Mouse (Mus musculus): Measurements from ENCODE around the gene Gna12. TPM values are rescaled to one million over a fixed set of nuclear protein-coding genes. Genes with fewer than 3 reads are reported as not detected.

The Gna12 gene
- total and polyA plus RNA-seq, 2 experiments from 2014 or later, result 13.9 to 132 TPM

GRCm38 (mm10) chr5:140855909-140856530 is 25.8 kb upstream of the Gna12 start:
- Histone ChIP-seq H3K27me3 (ENCODE audit: control insufficient read depth, insufficient read depth, low read length) (no peaks in the 10 kb centered on the region), H3K4me1 (ENCODE audit: control insufficient read depth, insufficient read depth) (no peaks in the 10 kb centered on the region), H3K36me3 (replicated peaks; ENCODE audit: control insufficient read depth, insufficient read depth, low read length) (no peaks in the 10 kb centered on the region), H3K9ac (replicated peaks; ENCODE audit: low read depth, low read length) (no peak overlapping the region), H3K4me3 (ENCODE audit: low read depth, low read length) (no peak overlapping the region), H3K27ac (ENCODE audit: low read depth) (no peak overlapping the region), H3K9me3 (replicated peaks; ENCODE audit: control insufficient read depth, low read length) (peaks cover 7% of the 10 kb centered on the region; the same call in 1 of the 2 replicates), H3K4me2 (ENCODE audit: low read depth, low read length) (no peak overlapping the region)
- DNase-seq (ENCODE audit: low spot score), result no peak
- 74% methylated on average over 11 of the region's 11 CpGs for WGBS
- no peak for ATAC-seq (ENCODE audit: insufficient read depth, low read depth)
- TF ChIP-seq CTCF (IDR thresholded peaks at IDR 0.05; ENCODE audit: low read depth) (no peak), EP300 (IDR thresholded peaks at IDR 0.05; ENCODE audit: low read depth) (no peak)

GRCm38 (mm10) chr5:140854700-140855099 is 24.5 kb upstream of the Gna12 start:
- no peak for TF ChIP-seq EP300 (IDR thresholded peaks at IDR 0.05; ENCODE audit: low read depth)
- no peak for TF ChIP-seq CTCF (IDR thresholded peaks at IDR 0.05; ENCODE audit: low read depth)
- Histone ChIP-seq H3K4me1 (ENCODE audit: control insufficient read depth, insufficient read depth) (no peaks in the 10 kb centered on the region), H3K9ac (replicated peaks; ENCODE audit: low read depth, low read length) (no peak overlapping the region), H3K27ac (ENCODE audit: low read depth) (no peak overlapping the region), H3K4me3 (ENCODE audit: low read depth, low read length) (no peak overlapping the region), H3K4me2 (ENCODE audit: low read depth, low read length) (no peak overlapping the region), H3K36me3 (replicated peaks; ENCODE audit: control insufficient read depth, insufficient read depth, low read length) (no peaks in the 10 kb centered on the region), H3K27me3 (ENCODE audit: control insufficient read depth, insufficient read depth, low read length) (no peaks in the 10 kb centered on the region), H3K9me3 (replicated peaks; ENCODE audit: control insufficient read depth, low read length) (peaks cover 11% of the 10 kb centered on the region; the same call in 1 of the 2 replicates)
- no peak for DNase-seq (ENCODE audit: low spot score)
- 78% methylated on average over 4 of the region's 4 CpGs for WGBS
- no peak for ATAC-seq (ENCODE audit: insufficient read depth, low read depth)

GRCm38 (mm10) chr5:140853723-140854122 is 23.5 kb upstream of the Gna12 start:
- Histone ChIP-seq H3K36me3 (replicated peaks; ENCODE audit: control insufficient read depth, insufficient read depth, low read length) (no peaks in the 10 kb centered on the region), H3K9ac (replicated peaks; ENCODE audit: low read depth, low read length) (no peak overlapping the region), H3K27me3 (ENCODE audit: control insufficient read depth, insufficient read depth, low read length) (no peaks in the 10 kb centered on the region), H3K4me3 (ENCODE audit: low read depth, low read length) (no peak overlapping the region), H3K4me1 (ENCODE audit: control insufficient read depth, insufficient read depth) (no peaks in the 10 kb centered on the region), H3K27ac (ENCODE audit: low read depth) (no peak overlapping the region), H3K4me2 (ENCODE audit: low read depth, low read length) (no peak overlapping the region), H3K9me3 (replicated peaks; ENCODE audit: control insufficient read depth, low read length) (peaks cover 11% of the 10 kb centered on the region; the same call in 1 of the 2 replicates)
- 36% methylated on average over 5 of the region's 5 CpGs for WGBS
- TF ChIP-seq CTCF (IDR thresholded peaks at IDR 0.05; ENCODE audit: low read depth) (no peak), EP300 (IDR thresholded peaks at IDR 0.05; ENCODE audit: low read depth) (no peak)
- ATAC-seq (ENCODE audit: insufficient read depth, low read depth) (no peak), DNase-seq (ENCODE audit: low spot score) (no peak)

- no peak overlapping the region for H3K4me3 ChIP-seq (ENCODE audit: low read depth, low read length)
- no peaks in the 10 kb centered on the region for H3K36me3 ChIP-seq (replicated peaks; ENCODE audit: control insufficient read depth, insufficient read depth, low read length)
- peaks cover 11% of the 10 kb centered on the region; the same call in 1 of the 2 replicates for H3K9me3 ChIP-seq (replicated peaks; ENCODE audit: control insufficient read depth, low read length)
- no peaks in the 10 kb centered on the region for H3K4me1 ChIP-seq (ENCODE audit: control insufficient read depth, insufficient read depth)
- TF ChIP-seq CTCF (IDR thresholded peaks at IDR 0.05; ENCODE audit: low read depth) (no peak), EP300 (IDR thresholded peaks at IDR 0.05; ENCODE audit: low read depth) (no peak)
- no peak overlapping the region for H3K27ac ChIP-seq (ENCODE audit: low read depth)
- H3K4me2 ChIP-seq (ENCODE audit: low read depth, low read length), result no peak overlapping the region
- 71% methylated on average over 12 of the region's 12 CpGs for WGBS
- no peak for DNase-seq (ENCODE audit: low spot score)
- H3K27me3 ChIP-seq (ENCODE audit: control insufficient read depth, insufficient read depth, low read length), result no peaks in the 10 kb centered on the region
- ATAC-seq (ENCODE audit: insufficient read depth, low read depth), result no peak
- H3K9ac ChIP-seq (replicated peaks; ENCODE audit: low read depth, low read length), result no peak overlapping the region
These were observed 22.3 kb upstream of the Gna12 start for GRCm38 (mm10) chr5:140852435-140852996.

GRCm38 (mm10) chr5:140847300-140847729 is 17.1 kb upstream of the Gna12 start:
- DNase-seq (ENCODE audit: low spot score) (peak; percentile 64), ATAC-seq (ENCODE audit: insufficient read depth, low read depth) (peak; percentile 47; the same call in 1 of the 2 replicates)
- no peak overlapping the region for H3K4me2 ChIP-seq (ENCODE audit: low read depth, low read length)
- H3K27ac ChIP-seq (ENCODE audit: low read depth), result no peak overlapping the region
- peaks cover 11% of the 10 kb centered on the region; the same call in 1 of the 2 replicates for H3K9me3 ChIP-seq (replicated peaks; ENCODE audit: control insufficient read depth, low read length)
- H3K36me3 ChIP-seq (replicated peaks; ENCODE audit: control insufficient read depth, insufficient read depth, low read length), result no peaks in the 10 kb centered on the region
- no peaks in the 10 kb centered on the region for H3K4me1 ChIP-seq (ENCODE audit: control insufficient read depth, insufficient read depth)
- 18% methylated on average over 5 of the region's 5 CpGs for WGBS
- H3K9ac ChIP-seq (replicated peaks; ENCODE audit: low read depth, low read length), result no peak overlapping the region
- TF ChIP-seq CTCF (IDR thresholded peaks at IDR 0.05; ENCODE audit: low read depth) (peak; percentile 79), EP300 (IDR thresholded peaks at IDR 0.05; ENCODE audit: low read depth) (no peak)
- no peak overlapping the region for H3K4me3 ChIP-seq (ENCODE audit: low read depth, low read length)
- no peaks in the 10 kb centered on the region for H3K27me3 ChIP-seq (ENCODE audit: control insufficient read depth, insufficient read depth, low read length)
